Mouse (Mus musculus) monocyte, adult 59 days (primary cell): ENCODE results near the gene Smurf2. TPM values are rescaled to one million over a fixed set of nuclear protein-coding genes. Genes with fewer than 3 reads are reported as not detected.

Source experiments
- total RNA-seq, 2 experiments: library from RNA; stranded (reverse); gene quantifications; one replicate each; pipeline ENCODE4 v1.2.4; 2023

Gene Smurf2
- total RNA-seq, result 10 to 100 TPM; 51.0 to 54.8 TPM

GRCm38 (mm10) chr11:106920551-106921379, at the start of gene Smurf2:
Gene Smurf2, minus strand, starts transcription at chr11:106920715.

GRCm38 (mm10) chr11:106788775-106789459, 131.6 kb downstream of the Smurf2 start, which contains the start of the genes Ddx5 and Cep95:
Gene Ddx5, minus strand, starts transcription at chr11:106789185.
Gene Cep95, plus strand, starts transcription at chr11:106789252.

GRCm38 (mm10) chr11:106779388-106780088, 141.0 kb downstream of the Smurf2 start, which contains the start of gene Polg2:
Gene Polg2, minus strand, starts transcription at chr11:106779537.

Other genes starting within 250 kb of the Smurf2 start
- gene Pecam1, start 170.1 kb downstream of the Smurf2 start, total RNA-seq, result 10 to 100 TPM; 86.9 to 91.6 TPM
- gene Milr1, start 169.5 kb downstream of the Smurf2 start, total RNA-seq, result 10 to 100 TPM; 69.5 to 79.7 TPM
- 10 to 100 TPM; 29.8 to 30.4 TPM for gene Polg2, start 141.2 kb downstream of the Smurf2 start, total RNA-seq
- 1,000 to 10,000 TPM; 1,769 to 1,832 TPM for gene Ddx5, start 131.5 kb downstream of the Smurf2 start, total RNA-seq
- gene Cep95, start 131.5 kb downstream of the Smurf2 start, total RNA-seq, result 10 to 100 TPM; 15.8 to 19.6 TPM
- gene Kpna2, start 78.8 kb upstream of the Smurf2 start, total RNA-seq, result 10 to 100 TPM; 73.0 to 78.7 TPM
- gene 1810010H24Rik, start 105.0 kb upstream of the Smurf2 start, total RNA-seq, result under 1 TPM; 0.34 to 0.49 TPM
- gene Bptf, start 211.4 kb upstream of the Smurf2 start, total RNA-seq, result 10 to 100 TPM; 72.1 to 79.8 TPM